Mouse (Mus musculus) embryonic facial prominence, embryonic 14.5 days (tissue): ENCODE results near the gene Ncoa6. TPM values are rescaled to one million over a fixed set of nuclear protein-coding genes. Genes with fewer than 3 reads are reported as not detected.

Source experiments
- ATAC-seq: fragments of 200-750 bp; cut with Nextera tagmentation; 2 replicates; pipeline ENCODE4 v1.8.0; 2017; ENCODE audit warnings: low read depth, moderate number of reproducible peaks, moderate TSS enrichment
- DNase-seq: peaks from one replicate; pipeline ENCODE4 v3.0.0-alpha.2; 2015; ENCODE audit warnings: low spot score
- H3K27ac ChIP-seq: fragments of 300-500 bp; sonication (generic); replicated peaks from 2 replicates; pipeline ENCODE4 v1.5.1; 2014; ENCODE audit warnings: low read depth, mild to moderate bottlenecking, low read length, moderate library complexity
- H3K27me3 ChIP-seq: fragments of 300-500 bp; sonication (generic); replicated peaks from 2 replicates; pipeline ENCODE4 v1.6.1; 2014; ENCODE audit warnings: low read length; ENCODE audit not compliant: control insufficient read depth, insufficient read depth
- H3K36me3 ChIP-seq: fragments of 300-500 bp; sonication (generic); 2 replicates; pipeline ENCODE4 v1.6.1; 2014; ENCODE audit warnings: low read length, mixed read lengths; ENCODE audit not compliant: control insufficient read depth, insufficient read depth
- H3K4me1 ChIP-seq: fragments of 300-500 bp; sonication (generic); 2 replicates; pipeline ENCODE4 v1.6.1; 2014; ENCODE audit warnings: antibody characterized with exemption, low read length; ENCODE audit not compliant: control insufficient read depth, insufficient read depth
- H3K4me2 ChIP-seq: fragments of 300-500 bp; sonication (generic); 2 replicates; pipeline ENCODE4 v1.6.1; 2014; ENCODE audit warnings: low read depth, mild to moderate bottlenecking, low read length, moderate library complexity, mixed read lengths
- H3K4me3 ChIP-seq: fragments of 300-500 bp; sonication (generic); 2 replicates; pipeline ENCODE4 v1.5.1; 2014; ENCODE audit warnings: low read depth, mild to moderate bottlenecking, low read length
- H3K9ac ChIP-seq: fragments of 300-500 bp; sonication (generic); 2 replicates; pipeline ENCODE4 v1.6.1; 2014; ENCODE audit warnings: low read depth, mild to moderate bottlenecking, low read length, moderate library complexity, mixed read lengths
- H3K9me3 ChIP-seq: fragments of 300-500 bp; sonication (generic); 2 replicates; pipeline ENCODE4 v1.6.1; 2016; ENCODE audit warnings: low read length; ENCODE audit not compliant: control insufficient read depth
- WGBS: fragments of 180-500 bp; shearing (Covaris S2); extraction: QIAGEN DNeasy Blood & Tissue Kit; methylation state at CpG from one replicate; pipeline ENCODE4 v1.1.7; 2014; 5-methylcytosine and 5-hydroxymethylcytosine counted together
- polyA plus RNA-seq: library from polyadenylated mRNA; unstranded; fragments of >200 nt; fragmentation: Nextera tagmentation; extraction: Ambion mirVana; gene quantifications from 2 replicates; pipeline ENCODE4 v1.2.1, GENCODE M21; 2014

Ncoa6 gene
- polyA plus RNA-seq, 1 experiment from 2014 or later: 23.0 TPM

DNA sequence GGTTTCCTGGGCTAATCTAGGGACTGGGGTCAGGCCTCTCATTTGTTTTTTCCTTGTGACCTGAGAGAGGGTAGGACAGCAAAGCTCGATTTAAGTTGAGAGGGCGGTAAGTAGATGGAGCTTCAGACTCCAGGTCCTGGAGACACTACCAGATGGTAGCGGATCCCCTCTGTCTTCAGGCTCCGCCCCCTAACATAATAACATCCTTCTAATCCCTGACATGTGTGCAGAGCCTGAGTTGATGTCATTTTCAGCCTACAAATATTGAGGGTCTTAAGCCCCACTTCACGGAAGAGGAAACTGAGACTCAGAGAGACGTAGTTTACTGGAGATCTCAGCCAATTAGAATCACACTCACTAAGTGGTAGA is 91.4 kb downstream of the Ncoa6 start:
- no peaks in the 10 kb centered on the region for H3K36me3 ChIP-seq
- peaks cover 12% of the 10 kb centered on the region for H3K4me1 ChIP-seq
- H3K9ac ChIP-seq: peak overlapping the region; percentile 91
- ATAC-seq: peak; percentile 9
- peak overlapping the region; percentile 81 for H3K4me3 ChIP-seq
- H3K9me3 ChIP-seq: no peaks in the 10 kb centered on the region
- 0 out of 2 replicates have a peak, but pooled peaks cover 6% of the 10 kb centered on the region for H3K27me3 ChIP-seq
- peak overlapping the region; percentile 70 for H3K4me2 ChIP-seq
- WGBS: 21% methylated on average over 6 of the region's 6 CpGs
- DNase-seq: peak; percentile 36
- peak overlapping the region; percentile 98 for H3K27ac ChIP-seq

DNA sequence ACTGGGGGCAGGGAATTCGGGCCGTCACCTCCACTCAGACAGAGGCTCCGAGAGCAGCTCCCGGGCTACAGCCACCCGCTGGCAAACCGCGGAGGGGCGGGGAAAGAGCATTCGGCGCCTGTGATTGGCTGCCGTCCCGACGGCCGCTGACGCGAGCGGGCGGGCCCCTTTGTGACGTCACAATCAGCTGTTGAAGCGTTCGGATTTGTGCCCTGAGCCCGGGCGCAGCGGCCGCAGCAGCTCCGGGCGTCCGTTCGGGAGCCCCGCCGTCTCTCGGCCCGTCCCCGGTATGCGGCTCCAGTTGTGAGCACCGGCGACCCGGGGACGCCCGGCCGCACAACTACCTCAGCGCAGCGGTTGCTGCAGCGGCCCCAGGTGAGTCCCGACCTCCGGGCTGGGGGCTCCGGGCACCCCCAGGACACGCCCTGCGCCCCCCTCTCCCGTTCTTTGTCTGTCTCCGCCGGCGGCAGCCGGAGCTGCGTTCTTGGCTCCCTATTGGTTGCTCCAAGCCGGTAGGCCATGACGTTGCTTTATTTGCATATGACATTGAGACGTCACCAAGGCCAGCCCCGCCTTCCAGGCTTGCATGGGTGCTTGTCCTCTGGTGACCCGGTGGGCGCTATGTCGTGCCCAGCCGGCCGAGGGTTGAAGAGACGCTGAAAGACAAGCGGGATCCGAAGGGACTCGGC is 91.9 kb downstream of the Ncoa6 start:
- Histone ChIP-seq H3K27ac (peak overlapping the region; percentile 98), H3K27me3 (0 out of 2 replicates have a peak, but pooled peaks cover 6% of the 10 kb centered on the region), H3K9me3 (no peaks in the 10 kb centered on the region), H3K36me3 (no peaks in the 10 kb centered on the region), H3K4me1 (peaks cover 12% of the 10 kb centered on the region), H3K4me2 (peak overlapping the region; percentile 70), H3K9ac (peak overlapping the region; percentile 91), H3K4me3 (peak overlapping the region; percentile 81)
- ATAC-seq (peak; percentile 94), DNase-seq (peak; percentile 97)
- WGBS: under 1% methylated on average over 28 of the region's 68 CpGs

GRCm38 (mm10) chr2:155381060-155381437 is 92.6 kb downstream of the Ncoa6 start:
- Histone ChIP-seq H3K27ac (peak overlapping the region; percentile 98; the same call in 1 of the 2 replicates), H3K9ac (peak overlapping the region; percentile 91), H3K36me3 (no peaks in the 10 kb centered on the region), H3K4me3 (peak overlapping the region; percentile 81), H3K4me2 (peak overlapping the region; percentile 70), H3K9me3 (no peaks in the 10 kb centered on the region), H3K27me3 (0 out of 2 replicates have a peak, but pooled peaks cover 6% of the 10 kb centered on the region), H3K4me1 (peaks cover 12% of the 10 kb centered on the region)
- ATAC-seq (no peak), DNase-seq (no peak)
- 1% methylated on average over 11 of the region's 11 CpGs for WGBS

GRCm38 (mm10) chr2:155380261-155381059 is 93.2 kb downstream of the Ncoa6 start, which contains the start of gene Trp53inp2:
Gene Trp53inp2 (plus strand): TSS chr2:155381059.
- peaks cover 12% of the 10 kb centered on the region for H3K4me1 ChIP-seq
- H3K9ac ChIP-seq: peak within 1 kb of the TSS; percentile 91
- H3K4me2 ChIP-seq: peak within 1 kb of the TSS; percentile 70
- no peaks in the 10 kb centered on the region for H3K9me3 ChIP-seq
- H3K4me3 ChIP-seq: peak within 1 kb of the TSS; percentile 81
- H3K27ac ChIP-seq: peak within 1 kb of the TSS; percentile 98
- H3K36me3 ChIP-seq: no peaks in the 10 kb centered on the region
- DNase-seq (no peak), ATAC-seq (no peak)
- WGBS: 38% methylated on average over 8 of the region's 8 CpGs
- 0 out of 2 replicates have a peak, but pooled peaks cover 6% of the 10 kb centered on the region for H3K27me3 ChIP-seq

- Histone ChIP-seq H3K4me3 (no peak overlapping the region), H3K36me3 (no peaks in the 10 kb centered on the region), H3K27ac (no peak overlapping the region), H3K4me2 (no peak overlapping the region), H3K9ac (no peak overlapping the region), H3K4me1 (0 out of 2 replicates have a peak, but pooled peaks cover 3% of the 10 kb centered on the region), H3K27me3 (0 out of 2 replicates have a peak, but pooled peaks cover 6% of the 10 kb centered on the region), H3K9me3 (no peaks in the 10 kb centered on the region)
- WGBS: 79% methylated on average over 10 of the region's 10 CpGs
- ATAC-seq: no peak
- no peak for DNase-seq
Observed at GRCm38 (mm10) chr2:155376191-155376590, 97.5 kb downstream of the Ncoa6 start.

GRCm38 (mm10) chr2:155374521-155374920 is 99.2 kb downstream of the Ncoa6 start:
- H3K27me3 ChIP-seq: no peaks in the 10 kb centered on the region
- H3K27ac ChIP-seq: no peak overlapping the region
- no peak for ATAC-seq
- H3K36me3 ChIP-seq: no peaks in the 10 kb centered on the region
- no peaks in the 10 kb centered on the region for H3K9me3 ChIP-seq
- no peak overlapping the region for H3K4me2 ChIP-seq
- DNase-seq: no peak
- H3K4me3 ChIP-seq: no peak overlapping the region
- no peaks in the 10 kb centered on the region for H3K4me1 ChIP-seq
- no peak overlapping the region for H3K9ac ChIP-seq

GRCm38 (mm10) chr2:155373886-155374285 is 99.8 kb downstream of the Ncoa6 start:
- Histone ChIP-seq H3K27me3 (no peaks in the 10 kb centered on the region), H3K4me3 (no peak overlapping the region), H3K9ac (no peak overlapping the region), H3K9me3 (no peaks in the 10 kb centered on the region), H3K27ac (no peak overlapping the region), H3K4me1 (no peaks in the 10 kb centered on the region), H3K4me2 (no peak overlapping the region), H3K36me3 (no peaks in the 10 kb centered on the region)
- WGBS: 71% methylated on average over 1 of the region's 1 CpGs
- DNase-seq (no peak), ATAC-seq (no peak)

- no peak overlapping the region for H3K27ac ChIP-seq
- no peaks in the 10 kb centered on the region for H3K4me1 ChIP-seq
- WGBS: 58% methylated on average over 1 of the region's 1 CpGs
- no peak for ATAC-seq
- no peak for DNase-seq
- no peak overlapping the region for H3K9ac ChIP-seq
- H3K4me2 ChIP-seq: no peak overlapping the region
- H3K36me3 ChIP-seq: no peaks in the 10 kb centered on the region
- no peaks in the 10 kb centered on the region for H3K9me3 ChIP-seq
- no peak overlapping the region for H3K4me3 ChIP-seq
- H3K27me3 ChIP-seq: no peaks in the 10 kb centered on the region
Observed at GRCm38 (mm10) chr2:155373302-155373701, 100.4 kb downstream of the Ncoa6 start.
